Mouse (Mus musculus) thymus, postnatal 36 days (tissue): ENCODE results near the gene Golph3l.
A peak's percentile ranks its signal among the peaks of the same experiment; 100 is the strongest.

Source experiments
- DNase-seq, 2 experiments: peaks; one replicate each; pipeline ENCODE4 v3.0.0; 2022; ENCODE audit warnings: mixed read lengths in 2 of 2

The Golph3l gene

GRCm38 (mm10) chr3:95657108-95657507, 68.4 kb downstream of the Golph3l start:
- no peak for DNase-seq

- DNase-seq, result no peak
Measured at GRCm38 (mm10) chr3:95657711-95658110, 69.0 kb downstream of the Golph3l start.

GRCm38 (mm10) chr3:95658236-95658867, 69.6 kb downstream of the Golph3l start, which contains the start of gene Mcl1:
TSS of gene Mcl1 (plus strand) at chr3:95658788.
- peak; percentile 91 to 93 for DNase-seq

- peak; percentile 79 to 85 for DNase-seq
Measured at GRCm38 (mm10) chr3:95658868-95659712, 70.4 kb downstream of the Golph3l start.

DNA sequence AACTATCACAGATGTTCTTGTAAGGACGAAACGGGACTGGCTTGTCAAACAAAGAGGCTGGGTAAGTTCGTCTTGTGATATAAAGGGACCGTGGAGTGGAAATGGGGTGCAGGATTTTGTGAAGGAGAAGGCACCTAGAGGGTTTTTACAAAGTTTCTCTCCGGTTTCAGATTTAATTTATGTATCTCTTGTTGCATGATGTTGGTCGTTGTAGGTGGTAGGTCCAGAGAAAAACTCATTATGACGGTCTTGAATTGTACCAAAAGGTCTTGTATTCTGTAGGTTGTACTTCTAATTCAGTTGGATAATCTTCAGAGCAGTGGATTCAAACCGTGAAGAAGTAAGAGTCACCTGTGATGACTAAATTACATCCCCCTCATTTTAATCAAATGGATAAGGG, 71.2 kb downstream of the Golph3l start:
- DNase-seq, result no peak

- DNase-seq, result no peak
Measured at GRCm38 (mm10) chr3:95660788-95661478, 72.2 kb downstream of the Golph3l start.

GRCm38 (mm10) chr3:95661945-95662715, 73.4 kb downstream of the Golph3l start:
- no peak for DNase-seq

DNA sequence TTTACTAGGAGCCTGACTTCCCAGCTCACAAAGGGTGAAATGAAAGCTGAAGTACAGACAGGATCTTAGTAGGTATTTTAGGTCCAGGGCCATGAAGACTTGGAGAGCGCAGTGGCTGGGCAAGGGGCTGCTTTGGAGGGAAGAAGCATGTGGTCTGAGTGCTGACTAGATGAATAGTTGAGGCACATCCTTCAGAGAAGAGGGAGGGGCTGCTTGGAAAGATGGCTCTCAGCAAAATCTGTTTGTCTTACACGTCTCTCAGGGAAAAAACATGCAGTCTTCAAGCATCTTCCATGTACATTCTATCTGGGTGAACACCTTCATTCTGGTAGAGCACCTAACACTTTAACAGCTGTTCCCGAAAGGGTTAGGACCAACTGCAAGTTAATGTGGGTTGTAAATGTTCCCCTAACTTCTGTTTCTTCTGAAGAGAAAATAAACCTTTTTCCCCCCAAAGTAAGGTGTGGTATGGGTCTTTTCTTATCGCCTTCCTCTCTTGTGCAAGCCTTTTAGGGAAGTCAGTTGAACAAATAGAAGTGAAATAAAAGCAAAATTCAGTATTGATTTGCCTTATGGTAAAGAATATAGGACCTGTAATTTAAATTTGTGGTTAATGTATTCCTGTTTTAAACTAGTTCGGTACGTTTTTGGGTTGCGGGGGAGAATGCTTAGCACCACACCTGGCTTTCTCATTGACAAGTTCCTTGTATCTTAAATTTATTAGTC, 74.2 kb downstream of the Golph3l start:
- DNase-seq, result no peak

GRCm38 (mm10) chr3:95663486-95663885, 74.8 kb downstream of the Golph3l start:
- no peak for DNase-seq

GRCm38 (mm10) chr3:95663969-95664608, 75.4 kb downstream of the Golph3l start:
- no peak for DNase-seq

DNA sequence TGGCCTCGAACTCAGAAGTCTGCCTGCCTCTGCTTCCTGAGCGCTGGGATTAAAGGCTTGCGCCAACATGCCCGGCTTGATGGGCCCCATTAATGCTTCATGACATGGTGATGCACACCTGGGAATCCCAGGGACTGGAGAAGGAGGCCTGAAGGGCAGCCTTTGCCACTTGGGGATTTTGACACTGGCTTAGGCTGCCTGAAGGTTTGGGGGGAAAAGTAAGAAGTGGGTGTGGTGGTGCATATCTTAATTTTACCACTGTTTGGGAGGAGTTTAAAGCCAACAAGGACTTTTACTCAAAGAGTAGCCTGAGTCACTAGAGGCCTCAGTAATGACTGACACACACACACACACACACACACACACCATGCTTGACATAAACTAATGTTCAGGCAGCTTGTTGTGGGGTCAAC, 76.2 kb downstream of the Golph3l start:
- no peak for DNase-seq

- peak; percentile 75 to 84 for DNase-seq
Measured at GRCm38 (mm10) chr3:95666124-95666844, 77.5 kb downstream of the Golph3l start.

GRCm38 (mm10) chr3:95667521-95667920, 78.8 kb downstream of the Golph3l start:
- DNase-seq, result no peak

- DNase-seq, result no peak
Measured at GRCm38 (mm10) chr3:95668026-95668425, 79.3 kb downstream of the Golph3l start.
